Mouse (Mus musculus): ENCODE results near the gene Ptdss2.

- no peak; the same call in 1 of the 2 replicates for TF ChIP-seq CHD1 (IDR thresholded peaks at IDR 0.05; ENCODE audit: low read depth, low read length)
- no peak for TF ChIP-seq CTCF (IDR thresholded peaks at IDR 0.05 in 2 of 3, conservative IDR thresholded peaks at IDR 0.05 in 1 of 3; ENCODE audit: control insufficient read depth in 1 of 3, insufficient read depth in 1 of 3, low read depth in 2 of 3, low read length in 3 of 3, poor library complexity in 1 of 3, severe bottlenecking in 1 of 3)
- no peak for TF ChIP-seq GATA1 (IDR thresholded peaks at IDR 0.05; ENCODE audit: low read depth, low read length)
- no peak for TF ChIP-seq TAL1 (IDR thresholded peaks at IDR 0.05; ENCODE audit: low read length)
- peak; percentile 74 to 89 for TF ChIP-seq POLR2A (IDR thresholded peaks at IDR 0.05; ENCODE audit: control insufficient read depth in 1 of 2, insufficient read depth in 1 of 2, low read depth in 1 of 2, low read length in 2 of 2, poor library complexity in 1 of 2)
- no peak for TF ChIP-seq MAFK (IDR thresholded peaks at IDR 0.05; ENCODE audit: borderline replicate concordance, low read depth, low read length)
- TF ChIP-seq ELF1 (IDR thresholded peaks at IDR 0.05; ENCODE audit: low read depth, low read length), result peak; percentile 92
These were observed 50.2 kb downstream of the Ptdss2 start, which contains the start of gene Rnh1 for GRCm38 (mm10) chr7:141172116-141173006.

Data from MEL (cell line).